Mouse (Mus musculus): ENCODE measurements at regions not wholly inside any gene's neighbourhood (a gene's known extent, or its start where the extent isn't known, plus 50 kb on each side); places are given as distances from the start of the nearest gene placed in this dataset.

GRCm38 (mm10) chr5:148707335-148707734 lies 154.7 kb upstream of the Ubl3 start:
- whole genome bisulfite sequencing: 87% methylated on average over 12 of the region's 12 CpGs
- Histone ChIP-seq H3K27ac (replicated peaks; ENCODE audit: low read depth, low read length) (no peak overlapping the region), H3K9me3 (replicated peaks; ENCODE audit: control insufficient read depth, low read length) (no peaks in the 10 kb centered on the region), H3K4me2 (ENCODE audit: low read depth, low read length) (no peak overlapping the region), H3K9ac (replicated peaks; ENCODE audit: low read length) (no peak overlapping the region), H3K4me1 (ENCODE audit: control insufficient read depth, insufficient read depth, low read length) (peaks cover 4% of the 10 kb centered on the region; the same call in 1 of the 2 replicates), H3K4me3 (ENCODE audit: low read depth, low read length) (no peak overlapping the region), H3K36me3 (replicated peaks; ENCODE audit: control insufficient read depth, insufficient read depth, low read depth, low read length) (no peaks in the 10 kb centered on the region), H3K27me3 (ENCODE audit: control insufficient read depth, insufficient read depth, low read length) (no peaks in the 10 kb centered on the region)
- ATAC-seq (replicated peaks; ENCODE audit: insufficient number of reproducible peaks, low FRiP score, low TSS enrichment, low read depth) (no peak), DNase-seq (ENCODE audit: low spot score) (no peak)

GRCm38 (mm10) chr5:148706323-148707120 lies 153.9 kb upstream of the Ubl3 start:
- Histone ChIP-seq H3K9ac (replicated peaks; ENCODE audit: low read length) (no peak overlapping the region), H3K4me1 (ENCODE audit: control insufficient read depth, insufficient read depth, low read length) (peaks cover 4% of the 10 kb centered on the region; the same call in 1 of the 2 replicates), H3K27me3 (ENCODE audit: control insufficient read depth, insufficient read depth, low read length) (no peaks in the 10 kb centered on the region), H3K36me3 (replicated peaks; ENCODE audit: control insufficient read depth, insufficient read depth, low read depth, low read length) (no peaks in the 10 kb centered on the region), H3K9me3 (replicated peaks; ENCODE audit: control insufficient read depth, low read length) (no peaks in the 10 kb centered on the region), H3K4me2 (ENCODE audit: low read depth, low read length) (no peak overlapping the region), H3K4me3 (ENCODE audit: low read depth, low read length) (no peak overlapping the region), H3K27ac (replicated peaks; ENCODE audit: low read depth, low read length) (no peak overlapping the region)
- 77% methylated on average over 16 of the region's 16 CpGs for WGBS
- no peak for DNase-seq (ENCODE audit: low spot score)
- ATAC-seq (replicated peaks; ENCODE audit: insufficient number of reproducible peaks, low FRiP score, low TSS enrichment, low read depth): no peak

GRCm38 (mm10) chr5:148704769-148705168 lies 152.2 kb upstream of the Ubl3 start:
- no peak for DNase-seq (ENCODE audit: low spot score)

GRCm38 (mm10) chr5:148701859-148702258 lies 149.3 kb upstream of the Ubl3 start:
- Histone ChIP-seq H3K4me2 (ENCODE audit: low read depth, low read length) (no peak overlapping the region), H3K9ac (replicated peaks; ENCODE audit: low read length) (no peak overlapping the region), H3K4me3 (ENCODE audit: low read depth, low read length) (no peak overlapping the region), H3K4me1 (ENCODE audit: control insufficient read depth, insufficient read depth, low read length) (peaks cover 4% of the 10 kb centered on the region; the same call in 1 of the 2 replicates), H3K27me3 (ENCODE audit: control insufficient read depth, insufficient read depth, low read length) (no peaks in the 10 kb centered on the region), H3K36me3 (replicated peaks; ENCODE audit: control insufficient read depth, insufficient read depth, low read depth, low read length) (no peaks in the 10 kb centered on the region), H3K9me3 (replicated peaks; ENCODE audit: control insufficient read depth, low read length) (no peaks in the 10 kb centered on the region), H3K27ac (replicated peaks; ENCODE audit: low read depth, low read length) (no peak overlapping the region)
- ATAC-seq (replicated peaks; ENCODE audit: insufficient number of reproducible peaks, low FRiP score, low TSS enrichment, low read depth) (0 out of 2 replicates have a peak, but pooled peaks have one; percentile 29), DNase-seq (ENCODE audit: low spot score) (no peak)
- 24% methylated on average over 8 of the region's 8 CpGs for WGBS

More at GRCm38 (mm10) chr5:148704769-148705168, 152.2 kb upstream of the Ubl3 start:
- Histone ChIP-seq H3K9me3 (replicated peaks; ENCODE audit: control insufficient read depth, low read length) (no peaks in the 10 kb centered on the region), H3K27ac (replicated peaks; ENCODE audit: low read depth, low read length) (no peak overlapping the region), H3K4me2 (ENCODE audit: low read depth, low read length) (no peak overlapping the region), H3K9ac (replicated peaks; ENCODE audit: low read length) (no peak overlapping the region), H3K36me3 (replicated peaks; ENCODE audit: control insufficient read depth, insufficient read depth, low read depth, low read length) (no peaks in the 10 kb centered on the region), H3K4me1 (ENCODE audit: control insufficient read depth, insufficient read depth, low read length) (peaks cover 4% of the 10 kb centered on the region; the same call in 1 of the 2 replicates), H3K27me3 (ENCODE audit: control insufficient read depth, insufficient read depth, low read length) (no peaks in the 10 kb centered on the region), H3K4me3 (ENCODE audit: low read depth, low read length) (no peak overlapping the region)
- no peak for ATAC-seq (replicated peaks; ENCODE audit: insufficient number of reproducible peaks, low FRiP score, low TSS enrichment, low read depth)
- 62% methylated on average over 5 of the region's 5 CpGs for WGBS

GRCm38 (mm10) chr5:148701001-148701400 lies 148.4 kb upstream of the Ubl3 start:
- DNase-seq (ENCODE audit: low spot score) (no peak), ATAC-seq (replicated peaks; ENCODE audit: insufficient number of reproducible peaks, low FRiP score, low TSS enrichment, low read depth) (no peak)
- H3K36me3 ChIP-seq (replicated peaks; ENCODE audit: control insufficient read depth, insufficient read depth, low read depth, low read length): no peaks in the 10 kb centered on the region
- WGBS: 74% methylated on average over 7 of the region's 7 CpGs
- peaks cover 4% of the 10 kb centered on the region; the same call in 1 of the 2 replicates for H3K4me1 ChIP-seq (ENCODE audit: control insufficient read depth, insufficient read depth, low read length)
- no peak overlapping the region for H3K9ac ChIP-seq (replicated peaks; ENCODE audit: low read length)
- no peaks in the 10 kb centered on the region for H3K9me3 ChIP-seq (replicated peaks; ENCODE audit: control insufficient read depth, low read length)
- H3K27ac ChIP-seq (replicated peaks; ENCODE audit: low read depth, low read length): no peak overlapping the region
- H3K27me3 ChIP-seq (ENCODE audit: control insufficient read depth, insufficient read depth, low read length): no peaks in the 10 kb centered on the region
- H3K4me3 ChIP-seq (ENCODE audit: low read depth, low read length): no peak overlapping the region
- no peak overlapping the region for H3K4me2 ChIP-seq (ENCODE audit: low read depth, low read length)

- Histone ChIP-seq H3K4me3 (ENCODE audit: low read depth, low read length) (no peak overlapping the region), H3K27me3 (ENCODE audit: control insufficient read depth, insufficient read depth, low read length) (no peaks in the 10 kb centered on the region), H3K9me3 (replicated peaks; ENCODE audit: control insufficient read depth, low read length) (no peaks in the 10 kb centered on the region), H3K4me2 (ENCODE audit: low read depth, low read length) (no peak overlapping the region), H3K36me3 (replicated peaks; ENCODE audit: control insufficient read depth, insufficient read depth, low read depth, low read length) (no peaks in the 10 kb centered on the region), H3K4me1 (ENCODE audit: control insufficient read depth, insufficient read depth, low read length) (peaks cover 4% of the 10 kb centered on the region; the same call in 1 of the 2 replicates), H3K27ac (replicated peaks; ENCODE audit: low read depth, low read length) (no peak overlapping the region), H3K9ac (replicated peaks; ENCODE audit: low read length) (no peak overlapping the region)
- ATAC-seq (replicated peaks; ENCODE audit: insufficient number of reproducible peaks, low FRiP score, low TSS enrichment, low read depth) (no peak), DNase-seq (ENCODE audit: low spot score) (no peak)
- 79% methylated on average over 5 of the region's 5 CpGs for WGBS
Observed at GRCm38 (mm10) chr5:148700240-148700639, 147.7 kb upstream of the Ubl3 start.

- DNase-seq (ENCODE audit: low spot score): no peak
- no peaks in the 10 kb centered on the region for H3K36me3 ChIP-seq (replicated peaks; ENCODE audit: control insufficient read depth, insufficient read depth, low read depth, low read length)
- 73% methylated on average over 22 of the region's 22 CpGs for WGBS
Observed at GRCm38 (mm10) chr5:148697631-148698368, 145.2 kb upstream of the Ubl3 start.

GRCm38 (mm10) chr5:148694352-148694751 lies 141.8 kb upstream of the Ubl3 start:
- Histone ChIP-seq H3K9ac (replicated peaks; ENCODE audit: low read length) (no peak overlapping the region), H3K4me2 (ENCODE audit: low read depth, low read length) (no peak overlapping the region), H3K9me3 (replicated peaks; ENCODE audit: control insufficient read depth, low read length) (no peaks in the 10 kb centered on the region), H3K4me1 (ENCODE audit: control insufficient read depth, insufficient read depth, low read length) (peaks cover 2% of the 10 kb centered on the region; the same call in 1 of the 2 replicates), H3K36me3 (replicated peaks; ENCODE audit: control insufficient read depth, insufficient read depth, low read depth, low read length) (no peaks in the 10 kb centered on the region), H3K27me3 (ENCODE audit: control insufficient read depth, insufficient read depth, low read length) (no peaks in the 10 kb centered on the region), H3K4me3 (ENCODE audit: low read depth, low read length) (no peak overlapping the region), H3K27ac (replicated peaks; ENCODE audit: low read depth, low read length) (no peak overlapping the region)
- DNase-seq (ENCODE audit: low spot score) (peak; percentile 71), ATAC-seq (replicated peaks; ENCODE audit: insufficient number of reproducible peaks, low FRiP score, low TSS enrichment, low read depth) (no peak)
- 24% methylated on average over 7 of the region's 7 CpGs for WGBS

More at GRCm38 (mm10) chr5:148697631-148698368, 145.2 kb upstream of the Ubl3 start:
- Histone ChIP-seq H3K27me3 (ENCODE audit: control insufficient read depth, insufficient read depth, low read length) (no peaks in the 10 kb centered on the region), H3K27ac (replicated peaks; ENCODE audit: low read depth, low read length) (no peak overlapping the region), H3K4me1 (ENCODE audit: control insufficient read depth, insufficient read depth, low read length) (peaks cover 2% of the 10 kb centered on the region; the same call in 1 of the 2 replicates), H3K4me3 (ENCODE audit: low read depth, low read length) (no peak overlapping the region), H3K9ac (replicated peaks; ENCODE audit: low read length) (no peak overlapping the region), H3K9me3 (replicated peaks; ENCODE audit: control insufficient read depth, low read length) (no peaks in the 10 kb centered on the region), H3K4me2 (ENCODE audit: low read depth, low read length) (no peak overlapping the region)
- ATAC-seq (replicated peaks; ENCODE audit: insufficient number of reproducible peaks, low FRiP score, low TSS enrichment, low read depth): no peak
